Mouse (Mus musculus): ENCODE measurements around the gene Pkp4. TPM values are rescaled to one million over a fixed set of nuclear protein-coding genes. Genes with fewer than 3 reads are reported as not detected.

Gene Pkp4
- polyA plus RNA-seq, 1 experiment from 2014 or later = 17.4 TPM

- no peak for ATAC-seq (replicated peaks; ENCODE audit: insufficient number of reproducible peaks, low FRiP score, low TSS enrichment, low read depth)
- Histone ChIP-seq H3K4me1 (ENCODE audit: control insufficient read depth, insufficient read depth, low read length) (no peaks in the 10 kb centered on the region), H3K4me2 (ENCODE audit: low read depth, low read length) (no peak overlapping the region), H3K9me3 (replicated peaks; ENCODE audit: control insufficient read depth, low read length) (no peaks in the 10 kb centered on the region), H3K27ac (replicated peaks; ENCODE audit: low read depth, low read length) (no peak overlapping the region), H3K27me3 (ENCODE audit: control insufficient read depth, insufficient read depth, low read length) (no peaks in the 10 kb centered on the region), H3K4me3 (ENCODE audit: low read depth, low read length) (no peak overlapping the region), H3K36me3 (replicated peaks; ENCODE audit: control insufficient read depth, insufficient read depth, low read depth, low read length) (no peaks in the 10 kb centered on the region), H3K9ac (replicated peaks; ENCODE audit: low read length) (no peak overlapping the region)
- DNase-seq (ENCODE audit: low spot score) = no peak
- 89% methylated on average over 5 of the region's 5 CpGs for WGBS
Observed at GRCm38 (mm10) chr2:59211051-59211450, 50.4 kb downstream of the Pkp4 start.

DNA sequence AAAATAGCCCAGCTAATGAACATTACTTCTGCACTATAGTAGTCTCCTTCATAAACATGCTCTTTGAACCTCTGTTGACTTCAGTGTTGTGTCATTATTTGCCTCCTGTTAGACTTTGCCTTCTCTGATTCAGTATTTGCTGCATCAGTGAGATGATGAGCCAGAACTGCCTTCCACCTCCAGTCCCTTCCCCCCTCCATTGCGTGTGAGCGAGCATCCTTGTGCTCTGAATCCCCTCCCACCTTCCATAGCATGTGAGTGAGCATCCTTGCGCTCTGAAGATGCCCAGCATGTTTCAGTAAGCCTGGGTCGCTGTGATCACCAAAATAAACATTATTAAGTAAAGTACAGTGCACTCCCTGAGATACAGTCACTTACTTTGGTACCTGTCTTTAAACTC lies 51.8 kb downstream of the Pkp4 start:
- Histone ChIP-seq H3K4me3 (ENCODE audit: low read depth, low read length) (no peak overlapping the region), H3K4me1 (ENCODE audit: control insufficient read depth, insufficient read depth, low read length) (no peaks in the 10 kb centered on the region), H3K27me3 (ENCODE audit: control insufficient read depth, insufficient read depth, low read length) (no peaks in the 10 kb centered on the region), H3K9ac (replicated peaks; ENCODE audit: low read length) (no peak overlapping the region), H3K36me3 (replicated peaks; ENCODE audit: control insufficient read depth, insufficient read depth, low read depth, low read length) (no peaks in the 10 kb centered on the region), H3K4me2 (ENCODE audit: low read depth, low read length) (no peak overlapping the region), H3K27ac (replicated peaks; ENCODE audit: low read depth, low read length) (no peak overlapping the region), H3K9me3 (replicated peaks; ENCODE audit: control insufficient read depth, low read length) (no peaks in the 10 kb centered on the region)
- WGBS = 92% methylated on average over 4 of the region's 4 CpGs
- ATAC-seq (replicated peaks; ENCODE audit: insufficient number of reproducible peaks, low FRiP score, low TSS enrichment, low read depth) (no peak), DNase-seq (ENCODE audit: low spot score) (no peak)

- Histone ChIP-seq H3K9me3 (replicated peaks; ENCODE audit: control insufficient read depth, low read length) (no peaks in the 10 kb centered on the region), H3K4me1 (ENCODE audit: control insufficient read depth, insufficient read depth, low read length) (no peaks in the 10 kb centered on the region), H3K27ac (replicated peaks; ENCODE audit: low read depth, low read length) (no peak overlapping the region), H3K9ac (replicated peaks; ENCODE audit: low read length) (no peak overlapping the region), H3K4me2 (ENCODE audit: low read depth, low read length) (no peak overlapping the region), H3K4me3 (ENCODE audit: low read depth, low read length) (no peak overlapping the region), H3K27me3 (ENCODE audit: control insufficient read depth, insufficient read depth, low read length) (no peaks in the 10 kb centered on the region), H3K36me3 (replicated peaks; ENCODE audit: control insufficient read depth, insufficient read depth, low read depth, low read length) (no peaks in the 10 kb centered on the region)
- DNase-seq (ENCODE audit: low spot score) (no peak), ATAC-seq (replicated peaks; ENCODE audit: insufficient number of reproducible peaks, low FRiP score, low TSS enrichment, low read depth) (no peak)
- 100% methylated on average over 1 of the region's 1 CpGs for WGBS
Observed at GRCm38 (mm10) chr2:59212846-59213245, 52.2 kb downstream of the Pkp4 start.

GRCm38 (mm10) chr2:59217931-59218330 lies 57.3 kb downstream of the Pkp4 start:
- DNase-seq (ENCODE audit: low spot score) (no peak), ATAC-seq (replicated peaks; ENCODE audit: insufficient number of reproducible peaks, low FRiP score, low TSS enrichment, low read depth) (no peak)
- Histone ChIP-seq H3K4me1 (ENCODE audit: control insufficient read depth, insufficient read depth, low read length) (no peaks in the 10 kb centered on the region), H3K27ac (replicated peaks; ENCODE audit: low read depth, low read length) (no peak overlapping the region), H3K36me3 (replicated peaks; ENCODE audit: control insufficient read depth, insufficient read depth, low read depth, low read length) (no peaks in the 10 kb centered on the region), H3K27me3 (ENCODE audit: control insufficient read depth, insufficient read depth, low read length) (no peaks in the 10 kb centered on the region), H3K4me3 (ENCODE audit: low read depth, low read length) (no peak overlapping the region), H3K4me2 (ENCODE audit: low read depth, low read length) (no peak overlapping the region), H3K9ac (replicated peaks; ENCODE audit: low read length) (no peak overlapping the region), H3K9me3 (replicated peaks; ENCODE audit: control insufficient read depth, low read length) (no peaks in the 10 kb centered on the region)
- 91% methylated on average over 6 of the region's 6 CpGs for WGBS

DNA sequence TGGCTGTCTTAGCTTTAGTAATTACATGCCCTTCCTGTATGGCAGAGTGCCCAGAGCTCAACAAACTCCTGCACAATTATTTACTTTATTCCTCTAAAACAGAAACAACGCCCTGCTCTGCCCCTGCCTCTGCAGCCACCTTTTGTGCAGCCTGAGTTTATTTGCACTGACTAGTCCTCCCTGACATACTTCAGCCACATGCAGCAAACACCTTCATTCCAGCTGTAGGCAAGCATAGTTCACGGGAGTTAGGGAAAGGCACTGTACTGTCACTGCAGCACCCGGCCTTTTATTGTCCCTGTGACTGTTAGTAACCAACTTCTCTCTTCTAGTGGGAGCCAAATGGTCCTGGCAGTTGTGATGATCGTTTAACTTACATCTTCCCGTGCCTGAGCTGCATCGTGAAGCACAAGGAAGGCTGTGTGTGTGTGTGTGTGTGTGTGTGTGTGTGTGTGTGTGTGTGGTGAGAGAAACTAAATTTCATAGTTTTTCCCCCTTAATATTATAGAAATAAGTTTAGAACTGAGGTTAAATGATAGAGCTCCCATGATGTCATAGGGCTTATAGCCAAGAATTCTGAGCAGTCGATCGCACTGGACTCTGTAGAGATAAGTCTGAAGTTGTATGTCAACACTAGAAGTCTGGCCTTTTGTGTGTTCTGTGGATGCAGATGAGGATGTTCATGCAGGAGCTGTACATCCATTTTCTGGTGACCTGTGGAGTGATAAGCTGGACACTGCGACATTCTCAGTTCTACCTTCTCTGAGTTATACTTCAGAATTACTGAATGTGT lies 59.5 kb downstream of the Pkp4 start:
- Histone ChIP-seq H3K27ac (replicated peaks; ENCODE audit: low read depth, low read length) (no peak overlapping the region), H3K4me1 (ENCODE audit: control insufficient read depth, insufficient read depth, low read length) (no peaks in the 10 kb centered on the region), H3K9me3 (replicated peaks; ENCODE audit: control insufficient read depth, low read length) (no peaks in the 10 kb centered on the region), H3K9ac (replicated peaks; ENCODE audit: low read length) (no peak overlapping the region), H3K36me3 (replicated peaks; ENCODE audit: control insufficient read depth, insufficient read depth, low read depth, low read length) (no peaks in the 10 kb centered on the region), H3K4me2 (ENCODE audit: low read depth, low read length) (no peak overlapping the region), H3K27me3 (ENCODE audit: control insufficient read depth, insufficient read depth, low read length) (no peaks in the 10 kb centered on the region), H3K4me3 (ENCODE audit: low read depth, low read length) (no peak overlapping the region)
- ATAC-seq (replicated peaks; ENCODE audit: insufficient number of reproducible peaks, low FRiP score, low TSS enrichment, low read depth) = no peak
- DNase-seq (ENCODE audit: low spot score) = no peak
- WGBS = 79% methylated on average over 9 of the region's 9 CpGs

DNA sequence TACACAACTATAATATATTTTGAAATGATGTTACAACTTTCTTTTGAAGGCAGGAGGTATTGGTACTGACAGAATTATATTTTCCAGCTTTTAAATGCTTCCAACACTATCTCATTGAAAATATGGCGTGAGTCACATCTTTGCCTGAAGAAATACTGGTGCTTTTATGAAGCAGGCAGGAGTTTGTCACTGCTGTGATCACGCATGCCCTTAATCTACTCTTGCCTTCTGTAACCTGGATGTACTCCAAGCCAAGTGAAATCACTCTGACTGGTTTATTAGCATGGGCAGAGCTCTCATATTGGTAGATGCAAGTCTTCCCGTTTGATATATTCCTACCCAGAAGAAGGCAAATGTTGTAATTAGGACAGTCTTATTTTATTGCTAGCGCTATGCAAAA lies 65.7 kb downstream of the Pkp4 start:
- Histone ChIP-seq H3K9ac (replicated peaks; ENCODE audit: low read length) (no peak overlapping the region), H3K4me2 (ENCODE audit: low read depth, low read length) (no peak overlapping the region), H3K4me3 (ENCODE audit: low read depth, low read length) (no peak overlapping the region), H3K36me3 (replicated peaks; ENCODE audit: control insufficient read depth, insufficient read depth, low read depth, low read length) (no peaks in the 10 kb centered on the region), H3K9me3 (replicated peaks; ENCODE audit: control insufficient read depth, low read length) (no peaks in the 10 kb centered on the region), H3K27me3 (ENCODE audit: control insufficient read depth, insufficient read depth, low read length) (no peaks in the 10 kb centered on the region), H3K4me1 (ENCODE audit: control insufficient read depth, insufficient read depth, low read length) (no peaks in the 10 kb centered on the region), H3K27ac (replicated peaks; ENCODE audit: low read depth, low read length) (no peak overlapping the region)
- WGBS = 95% methylated on average over 4 of the region's 4 CpGs
- no peak for DNase-seq (ENCODE audit: low spot score)
- no peak for ATAC-seq (replicated peaks; ENCODE audit: insufficient number of reproducible peaks, low FRiP score, low TSS enrichment, low read depth)

- Histone ChIP-seq H3K9me3 (replicated peaks; ENCODE audit: control insufficient read depth, low read length) (no peaks in the 10 kb centered on the region), H3K4me2 (ENCODE audit: low read depth, low read length) (no peak overlapping the region), H3K27me3 (ENCODE audit: control insufficient read depth, insufficient read depth, low read length) (no peaks in the 10 kb centered on the region), H3K4me3 (ENCODE audit: low read depth, low read length) (no peak overlapping the region), H3K36me3 (replicated peaks; ENCODE audit: control insufficient read depth, insufficient read depth, low read depth, low read length) (no peaks in the 10 kb centered on the region), H3K4me1 (ENCODE audit: control insufficient read depth, insufficient read depth, low read length) (no peaks in the 10 kb centered on the region), H3K9ac (replicated peaks; ENCODE audit: low read length) (no peak overlapping the region), H3K27ac (replicated peaks; ENCODE audit: low read depth, low read length) (no peak overlapping the region)
- no peak for DNase-seq (ENCODE audit: low spot score)
- WGBS = 83% methylated on average over 3 of the region's 3 CpGs
- no peak for ATAC-seq (replicated peaks; ENCODE audit: insufficient number of reproducible peaks, low FRiP score, low TSS enrichment, low read depth)
Observed at GRCm38 (mm10) chr2:59227011-59227410, 66.4 kb downstream of the Pkp4 start.

DNA sequence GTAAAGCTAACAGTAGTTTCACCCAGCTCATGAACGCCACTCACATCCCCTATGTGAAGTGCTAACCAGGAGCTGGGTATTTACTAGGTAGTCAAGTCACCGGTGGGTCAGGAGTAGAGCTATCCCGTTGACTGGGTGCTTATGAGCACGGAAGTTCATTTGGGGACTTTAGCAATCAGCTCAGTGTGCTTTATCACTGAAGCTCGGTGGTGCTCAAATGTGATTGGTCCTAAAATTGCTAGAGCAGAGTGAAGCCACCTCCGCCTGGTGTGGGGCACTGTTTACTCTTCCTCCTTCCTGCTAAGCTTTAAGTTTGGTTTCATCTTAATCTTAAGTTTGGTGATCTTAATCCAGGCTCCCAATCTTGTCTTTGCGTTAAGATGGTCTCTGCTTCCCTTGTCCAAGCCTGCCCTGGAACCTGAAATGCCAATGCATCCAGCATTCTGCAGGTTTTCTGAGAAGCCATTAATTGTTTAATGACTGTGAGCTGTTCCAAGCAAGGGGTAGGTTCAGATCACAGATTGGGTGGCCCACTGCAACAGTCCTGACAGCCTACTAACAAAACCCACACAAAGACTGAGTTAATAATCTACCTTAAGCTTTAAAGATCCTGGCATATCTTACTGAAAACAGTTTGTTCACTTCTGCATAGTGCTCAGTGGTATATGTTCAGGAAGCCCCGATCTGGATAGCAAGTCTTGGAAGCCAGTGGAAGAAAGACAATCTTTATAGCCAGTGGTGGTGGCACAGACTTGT lies 67.0 kb downstream of the Pkp4 start:
- no peak for DNase-seq (ENCODE audit: low spot score)
- Histone ChIP-seq H3K27me3 (ENCODE audit: control insufficient read depth, insufficient read depth, low read length) (no peaks in the 10 kb centered on the region), H3K36me3 (replicated peaks; ENCODE audit: control insufficient read depth, insufficient read depth, low read depth, low read length) (no peaks in the 10 kb centered on the region), H3K27ac (replicated peaks; ENCODE audit: low read depth, low read length) (no peak overlapping the region), H3K4me3 (ENCODE audit: low read depth, low read length) (no peak overlapping the region), H3K4me2 (ENCODE audit: low read depth, low read length) (no peak overlapping the region), H3K4me1 (ENCODE audit: control insufficient read depth, insufficient read depth, low read length) (no peaks in the 10 kb centered on the region), H3K9ac (replicated peaks; ENCODE audit: low read length) (no peak overlapping the region), H3K9me3 (replicated peaks; ENCODE audit: control insufficient read depth, low read length) (no peaks in the 10 kb centered on the region)
- ATAC-seq (replicated peaks; ENCODE audit: insufficient number of reproducible peaks, low FRiP score, low TSS enrichment, low read depth) = no peak
- 91% methylated on average over 8 of the region's 8 CpGs for WGBS

All from embryonic facial prominence, embryonic 11.5 days (tissue).